Comparison of ENCODE assay signal across 8 mouse cellular contexts in the genomic region with DNA sequence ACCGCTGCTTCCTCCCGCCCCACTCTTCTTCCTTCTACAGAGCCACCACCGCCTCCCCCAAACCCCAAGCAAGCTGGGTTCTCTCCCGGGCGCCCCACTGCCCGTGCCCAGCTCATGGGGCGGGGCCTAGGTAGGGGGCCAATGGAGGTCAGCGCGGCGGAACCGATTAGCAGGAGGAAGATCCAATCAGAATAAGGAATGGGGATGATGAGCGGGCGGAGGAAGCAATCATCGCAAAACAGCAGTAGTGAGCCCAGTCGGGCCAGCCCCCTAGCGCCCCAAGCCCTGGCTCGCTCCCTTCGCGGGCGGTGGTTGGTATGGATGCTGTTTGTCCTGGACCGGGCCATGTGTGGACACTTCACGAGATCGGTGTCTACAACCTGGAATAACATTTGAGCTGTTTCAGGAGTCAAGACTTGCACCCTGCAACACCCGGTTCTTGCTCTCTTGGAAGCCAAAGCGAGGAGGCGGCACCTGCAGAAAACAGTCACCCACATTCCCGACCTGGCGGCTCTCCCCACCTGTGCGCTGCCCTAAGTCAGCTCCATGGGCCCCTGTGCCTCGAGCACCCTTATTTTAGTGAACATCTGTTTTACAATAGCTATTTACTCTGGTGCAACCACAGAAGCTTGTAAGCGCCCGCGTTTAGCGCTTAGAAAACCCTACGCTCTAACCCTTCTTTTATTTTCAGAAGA. TPM values are rescaled to one million over a fixed set of nuclear protein-coding genes. Genes with fewer than 3 reads are reported as not detected.
DNase-seq lines count a peak whose midpoint lies in the region; ATAC-seq and TF ChIP-seq lines count a peak whose summit lies in the region.

Frmd5 (minus strand) TSS at position 129 of the 695 bp plus-strand sequence.

- H3K4me3 ChIP-seq in layer of hippocampus, adult 2 months = peak within 1 kb of the TSS; percentile 85
- H3K4me3 ChIP-seq in lung, adult 2 months (replicated peaks; ENCODE audit: extremely low read depth, low read depth, low read length) = peak within 1 kb of the TSS; percentile 80

- no peaks in the 10 kb centered on the region for H3K4me1 ChIP-seq in lung, adult 2 months (ENCODE audit: control insufficient read depth, insufficient read depth, low read length)

- TF ChIP-seq POLR2A in lung, adult 2 months (IDR thresholded peaks at IDR 0.05; ENCODE audit: borderline replicate concordance, extremely low read depth, low read depth, low read length) = no peak

- TF ChIP-seq CTCF in layer of hippocampus, adult 2 months (conservative IDR thresholded peaks at IDR 0.05) = peak; percentile 60
- TF ChIP-seq CTCF in lung, adult 2 months (IDR thresholded peaks at IDR 0.05; ENCODE audit: insufficient read depth, low read length) = no peak

- DNase-seq in MEL-GATA-1-ER (ENCODE audit: extremely low read depth, low read depth) = peak; percentile 90
- DNase-seq in cerebellum, adult 9-10 months = peak; percentile 98
- peak; percentile 92 for DNase-seq in forelimb bud, embryonic 11.5 days (ENCODE audit: low read depth, low spot score)
- peak; percentile 87 for DNase-seq in heart, postnatal 4 days
- DNase-seq in layer of hippocampus, adult 2 months (ENCODE audit: low spot score in 2 of 2) = peak; percentile 92 to 96
- peak; percentile 88 for DNase-seq in lung, adult 2 months
- DNase-seq in testis, postnatal 14 days (ENCODE audit: low spot score) = peak; percentile 94

- ATAC-seq in neutrophil, adult 5-6 weeks (ENCODE audit: extremely low read depth, insufficient number of reproducible peaks, low FRiP score, poor library complexity, severe bottlenecking) = peak; percentile 72

- H3K27ac ChIP-seq in layer of hippocampus, adult 2 months = peak within 1 kb of the TSS; percentile 93

- 1% methylated on average over 35 of the region's 35 CpGs for WGBS in lung, adult 2 months

RNA-seq across cellular contexts. Expression of gene Frmd5, which starts in this region (rescaled TPM):
- 100 to 1,000 TPM; 161 to 204 TPM for total RNA-seq in heart, postnatal 4 days (2021)
- 10 to 100 TPM; 32.6 to 35.4 TPM for total RNA-seq in layer of hippocampus, adult 2 months (2021)
- 5.3 and 6.4 TPM in 2 replicates for polyA plus RNA-seq in lung, adult 2 months (2012; rRNA removed)
- not detected in 2 replicates for total RNA-seq in neutrophil, adult 5-6 weeks (2017)

Comparison
In these comparisons a context has a peak if more than half of its experiments do, and no peak if none do; other contexts are left out.
1. Peak in every context shown above with its lines: DNase-seq, ATAC-seq, H3K4me3 ChIP-seq and H3K27ac ChIP-seq.
2. RNA of gene Frmd5 (total RNA-seq): 161 to 204 TPM in heart, postnatal 4 days and 32.6 to 35.4 TPM in layer of hippocampus, adult 2 months; not detected in neutrophil, adult 5-6 weeks; every median in the first group is over 10 times any median in the second.
3. RNA of gene Frmd5 (total RNA-seq): 161 to 204 TPM in heart, postnatal 4 days; 32.6 to 35.4 TPM in layer of hippocampus, adult 2 months; every median in the first group is over 4 times any median in the second.
4. Peak in ATAC-seq in neutrophil, adult 5-6 weeks; RNA of the gene not detected or under 1 TPM.